Mouse (Mus musculus) midbrain, embryonic 11.5 days (tissue): ENCODE data around the gene Zg16. TPM values are rescaled to one million over a fixed set of nuclear protein-coding genes. Genes with fewer than 3 reads are reported as not detected.
A peak's percentile ranks its signal among the peaks of the same experiment; 100 is the strongest.

Experiments used
- ATAC-seq: fragments of 200-750 bp; cut with Nextera tagmentation; 2 replicates; pipeline ENCODE4 v1.8.0; 2017; ENCODE audit warnings: moderate TSS enrichment, moderate library complexity; ENCODE audit not compliant: low FRiP score
- DNase-seq: peaks from one replicate; pipeline ENCODE4 v3.0.0; 2015; ENCODE audit warnings: low spot score; ENCODE audit errors: missing footprints
- H3K27ac ChIP-seq: fragments of 300-500 bp; sonication (generic); 2 replicates; pipeline ENCODE4 v1.5.1; 2014; ENCODE audit warnings: low read depth, low read length
- H3K27me3 ChIP-seq: fragments of 300-500 bp; sonication (generic); 2 replicates; pipeline ENCODE4 v1.6.1; 2014; ENCODE audit warnings: mild to moderate bottlenecking, low read length, moderate library complexity, mixed read lengths; ENCODE audit not compliant: control insufficient read depth, insufficient read depth
- H3K36me3 ChIP-seq: fragments of 300-500 bp; sonication (generic); 2 replicates; pipeline ENCODE4 v1.6.1; 2014; ENCODE audit warnings: mild to moderate bottlenecking, low read length, moderate library complexity, mixed read lengths; ENCODE audit not compliant: control insufficient read depth, insufficient read depth
- H3K4me1 ChIP-seq: fragments of 300-500 bp; sonication (generic); 2 replicates; pipeline ENCODE4 v1.6.1; 2014; ENCODE audit warnings: low read length; ENCODE audit not compliant: control insufficient read depth, insufficient read depth
- H3K4me2 ChIP-seq: fragments of 300-500 bp; sonication (generic); 2 replicates; pipeline ENCODE4 v1.6.1; 2014; ENCODE audit warnings: mild to moderate bottlenecking, moderate library complexity
- H3K4me3 ChIP-seq: fragments of 300-500 bp; sonication (generic); 2 replicates; pipeline ENCODE4 v1.5.1; 2014; ENCODE audit warnings: low read depth, low read length
- H3K9ac ChIP-seq: fragments of 300-500 bp; sonication (generic); 2 replicates; pipeline ENCODE4 v1.6.1; 2014; ENCODE audit warnings: low read length
- H3K9me3 ChIP-seq: fragments of 300-500 bp; sonication (generic); 2 replicates; pipeline ENCODE4 v1.6.1; 2016; ENCODE audit warnings: low read length; ENCODE audit not compliant: control insufficient read depth
- WGBS: fragments of 180-500 bp; shearing (Covaris S2); extraction: QIAGEN DNeasy Blood & Tissue Kit; methylation state at CpG from one replicate; pipeline ENCODE4 v1.1.7; 2014; 5-methylcytosine and 5-hydroxymethylcytosine counted together
- polyA plus RNA-seq: library from polyadenylated mRNA; unstranded; fragments of >200 nt; fragmentation: Nextera tagmentation; extraction: Ambion mirVana; gene quantifications from 2 replicates; pipeline ENCODE4 v1.2.1, GENCODE M21; 2014

The Zg16 gene
- polyA plus RNA-seq, 1 experiment from 2014 or later: not detected

DNA sequence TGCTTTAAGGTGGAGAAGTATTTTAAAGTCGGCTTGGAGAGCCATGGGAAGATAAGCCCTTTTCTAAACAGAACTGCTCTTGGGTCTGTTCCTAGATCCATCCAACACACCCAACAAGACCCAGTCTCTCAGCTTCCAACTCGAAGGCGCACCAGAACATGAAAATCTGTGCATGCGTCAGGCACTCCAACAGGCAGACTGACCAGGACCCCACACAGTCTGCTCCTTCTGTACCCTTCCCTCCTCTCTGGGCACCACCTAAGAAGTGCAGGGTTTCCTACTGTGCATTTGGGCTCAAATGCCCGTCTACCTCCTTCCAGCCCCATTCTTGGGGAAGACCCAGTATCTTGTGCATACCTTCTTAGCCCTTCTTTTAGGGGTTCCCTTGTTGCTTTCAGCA is 66.6 kb downstream of the Zg16 start:
- 25% methylated on average over 5 of the region's 5 CpGs for WGBS
- Histone ChIP-seq H3K4me3 (peak overlapping the region; percentile 44), H3K4me1 (peaks cover 64% of the 10 kb centered on the region), H3K9ac (peak overlapping the region; percentile 79), H3K36me3 (peaks cover 15% of the 10 kb centered on the region), H3K27me3 (no peaks in the 10 kb centered on the region), H3K9me3 (no peaks in the 10 kb centered on the region), H3K4me2 (peak overlapping the region; percentile 86), H3K27ac (peak overlapping the region; percentile 72)
- DNase-seq (no peak), ATAC-seq (no peak)

DNA sequence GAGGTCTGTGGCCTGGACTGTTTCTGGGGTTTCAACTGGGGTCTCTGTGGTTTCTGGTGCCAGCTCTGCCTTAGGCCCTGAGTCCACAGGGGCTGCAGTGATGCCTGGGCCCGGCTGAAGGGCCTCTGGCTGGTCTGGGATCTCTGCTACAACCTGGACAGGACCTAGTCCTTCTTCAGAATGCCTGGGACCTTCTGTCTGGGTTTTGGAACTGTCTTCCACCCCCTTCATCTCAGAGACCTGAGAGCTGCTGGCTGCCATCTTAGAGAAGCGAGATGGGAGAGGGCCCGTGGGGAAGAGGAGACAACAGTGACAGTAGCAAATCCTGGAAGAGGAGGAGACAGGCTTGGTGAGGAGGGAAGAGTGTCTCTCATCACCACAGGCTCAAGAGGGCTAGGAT is 67.1 kb downstream of the Zg16 start:
- WGBS: 55% methylated on average over 3 of the region's 3 CpGs
- no peaks in the 10 kb centered on the region for H3K9me3 ChIP-seq
- H3K4me2 ChIP-seq: peak overlapping the region; percentile 86
- H3K4me3 ChIP-seq: peak overlapping the region; percentile 44; the same call in 1 of the 2 replicates
- no peak overlapping the region for H3K27ac ChIP-seq
- peaks cover 16% of the 10 kb centered on the region for H3K36me3 ChIP-seq
- H3K27me3 ChIP-seq: no peaks in the 10 kb centered on the region
- ATAC-seq (no peak), DNase-seq (no peak)
- peaks cover 64% of the 10 kb centered on the region for H3K4me1 ChIP-seq
- peak overlapping the region; percentile 79 for H3K9ac ChIP-seq

DNA sequence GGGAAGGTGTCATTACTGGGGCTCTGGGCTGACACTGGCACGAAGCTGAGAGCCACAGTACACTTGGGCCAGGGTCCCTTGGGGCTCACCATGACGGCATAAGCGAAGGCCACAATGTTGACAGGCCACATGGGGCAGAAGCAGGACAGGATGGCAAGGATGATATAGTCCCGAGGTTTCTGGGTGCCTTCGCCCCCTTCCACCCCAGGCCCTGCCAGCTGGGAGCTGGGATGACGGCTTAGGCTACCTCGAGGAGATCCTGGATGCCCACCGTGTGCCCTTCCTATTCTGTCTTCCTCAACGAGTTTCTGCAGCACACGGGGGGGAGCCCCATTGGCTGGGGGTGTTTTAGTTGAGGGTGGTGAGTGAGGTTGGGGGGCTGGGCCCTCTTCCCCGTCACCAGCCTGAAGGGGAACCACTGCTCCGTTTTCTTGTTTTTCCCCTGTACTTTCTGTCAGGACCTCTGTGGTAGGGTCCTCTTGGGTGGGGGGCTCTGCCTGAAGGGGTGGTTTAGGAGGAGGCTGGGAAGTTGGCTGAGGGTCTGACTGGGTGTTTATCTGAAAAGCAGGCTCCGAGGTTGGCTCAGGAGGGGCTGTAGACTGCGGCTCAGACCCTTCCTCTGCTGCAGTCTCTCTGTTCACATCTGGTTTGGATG is 67.7 kb downstream of the Zg16 start:
- peaks cover 60% of the 10 kb centered on the region for H3K4me1 ChIP-seq
- 83% methylated on average over 14 of the region's 14 CpGs for WGBS
- H3K9ac ChIP-seq: peak overlapping the region; percentile 79; the same call in 1 of the 2 replicates
- H3K27ac ChIP-seq: no peak overlapping the region
- peaks cover 13% of the 10 kb centered on the region for H3K36me3 ChIP-seq
- no peaks in the 10 kb centered on the region for H3K27me3 ChIP-seq
- no peak overlapping the region for H3K4me3 ChIP-seq
- H3K4me2 ChIP-seq: peak overlapping the region; percentile 86; the same call in 1 of the 2 replicates
- no peaks in the 10 kb centered on the region for H3K9me3 ChIP-seq
- no peak for DNase-seq
- ATAC-seq: no peak

GRCm38 (mm10) chr7:127018416-127019305 is 68.5 kb downstream of the Zg16 start:
- ATAC-seq: no peak
- Histone ChIP-seq H3K27ac (no peak overlapping the region), H3K9me3 (no peaks in the 10 kb centered on the region), H3K27me3 (no peaks in the 10 kb centered on the region), H3K9ac (peak overlapping the region; percentile 29; the same call in 1 of the 2 replicates), H3K4me3 (no peak overlapping the region), H3K4me2 (no peak overlapping the region), H3K4me1 (peaks cover 52% of the 10 kb centered on the region), H3K36me3 (peaks cover 13% of the 10 kb centered on the region)
- no peak for DNase-seq
- WGBS: 83% methylated on average over 15 of the region's 15 CpGs

- Histone ChIP-seq H3K4me3 (no peak overlapping the region), H3K27me3 (no peaks in the 10 kb centered on the region), H3K27ac (0 out of 2 replicates have a peak overlapping the region, but pooled peaks have one; percentile 36), H3K9me3 (no peaks in the 10 kb centered on the region), H3K36me3 (peaks cover 8% of the 10 kb centered on the region; the same call in 1 of the 2 replicates), H3K9ac (peak overlapping the region; percentile 29), H3K4me1 (peaks cover 45% of the 10 kb centered on the region), H3K4me2 (no peak overlapping the region)
- DNase-seq: no peak
- 77% methylated on average over 6 of the region's 6 CpGs for WGBS
- no peak for ATAC-seq
These were observed 69.2 kb downstream of the Zg16 start for GRCm38 (mm10) chr7:127017950-127018345.

DNA sequence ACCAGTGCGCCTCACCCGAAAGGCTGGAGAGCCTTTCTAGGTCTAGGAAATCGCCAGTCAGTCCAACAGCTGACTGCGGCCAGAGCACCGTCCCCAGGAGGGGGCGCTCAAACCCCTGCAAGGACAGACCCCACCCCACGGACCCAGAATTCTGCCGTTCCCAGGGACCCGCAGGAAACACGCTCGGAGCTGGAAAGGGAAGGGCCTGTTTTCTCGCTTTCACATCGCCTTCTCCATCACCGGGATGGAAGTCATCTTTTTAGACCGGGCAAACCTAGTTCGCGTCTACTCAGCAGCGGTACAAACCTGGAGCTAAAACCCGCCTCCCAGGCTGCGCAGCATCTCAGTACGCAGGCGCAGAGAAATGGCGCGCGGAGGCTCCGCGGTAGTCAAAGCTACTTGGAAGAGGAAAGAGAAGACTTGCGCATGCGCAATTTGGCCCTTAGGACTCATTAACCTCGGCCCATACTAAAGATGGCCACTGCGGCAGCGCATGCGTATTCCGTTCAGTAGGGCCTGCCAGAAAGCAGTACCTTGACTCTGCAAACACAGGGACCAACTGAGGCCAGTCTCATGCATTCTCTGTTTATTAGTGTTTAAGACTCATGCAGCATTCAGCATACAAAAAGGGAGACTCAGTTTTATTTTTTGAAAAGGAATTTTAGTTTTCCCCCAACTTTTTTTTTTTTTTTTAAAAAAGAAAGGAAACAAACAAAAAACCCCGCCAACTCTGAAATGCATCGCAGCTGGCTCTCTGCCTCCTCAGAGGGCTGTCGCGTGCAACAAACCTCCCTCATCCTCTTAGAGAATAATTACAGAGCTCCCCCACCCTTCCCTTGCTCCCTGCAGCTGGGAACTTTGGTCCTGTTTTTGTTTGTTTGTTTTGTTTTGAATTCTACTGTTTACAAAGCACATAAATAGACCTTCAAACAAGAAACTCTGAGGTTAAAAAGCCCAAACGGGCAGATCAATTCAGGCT is 69.9 kb downstream of the Zg16 start, which contains the start of gene Pagr1a:
Gene Pagr1a (minus strand): TSS at position 382 of the 979 bp plus-strand sequence.
- Histone ChIP-seq H3K36me3 (peaks cover 4% of the 10 kb centered on the region; the same call in 1 of the 2 replicates), H3K27ac (peak within 1 kb of the TSS; percentile 93), H3K9me3 (no peaks in the 10 kb centered on the region), H3K4me1 (peaks cover 38% of the 10 kb centered on the region), H3K4me3 (peak within 1 kb of the TSS; percentile 80), H3K9ac (peak within 1 kb of the TSS; percentile 85), H3K27me3 (no peaks in the 10 kb centered on the region), H3K4me2 (peak within 1 kb of the TSS; percentile 94)
- WGBS: 5% methylated on average over 39 of the region's 39 CpGs
- ATAC-seq (peak; percentile 82), DNase-seq (peak; percentile 100)

- WGBS: 0% methylated on average over 22 of the region's 22 CpGs
- Histone ChIP-seq H3K4me3 (peak overlapping the region; percentile 80), H3K9ac (peak overlapping the region; percentile 85), H3K4me2 (peak overlapping the region; percentile 94), H3K9me3 (no peaks in the 10 kb centered on the region), H3K4me1 (peaks cover 31% of the 10 kb centered on the region), H3K36me3 (0 out of 2 replicates have a peak, but pooled peaks cover 4% of the 10 kb centered on the region), H3K27me3 (no peaks in the 10 kb centered on the region), H3K27ac (peak overlapping the region; percentile 93)
- DNase-seq (no peak), ATAC-seq (peak; percentile 20)
These were observed 70.6 kb downstream of the Zg16 start for GRCm38 (mm10) chr7:127016486-127016938.

DNA sequence TGATC is 70.8 kb downstream of the Zg16 start, which contains the start of gene Pagr1b:
Gene Pagr1b (minus strand): TSS at position 4 of the 5 bp plus-strand sequence.
- Histone ChIP-seq H3K4me1 (peaks cover 29% of the 10 kb centered on the region), H3K9ac (peak within 1 kb of the TSS; percentile 85), H3K4me3 (peak within 1 kb of the TSS; percentile 80), H3K27ac (peak within 1 kb of the TSS; percentile 93), H3K4me2 (peak within 1 kb of the TSS; percentile 94), H3K27me3 (no peaks in the 10 kb centered on the region), H3K36me3 (0 out of 2 replicates have a peak, but pooled peaks cover 4% of the 10 kb centered on the region), H3K9me3 (no peaks in the 10 kb centered on the region)
- no peak for ATAC-seq
- no peak for DNase-seq
